Mouse (Mus musculus) lung, embryonic 15.5 days (tissue): Measurements from ENCODE around the gene Ubr1. TPM values are rescaled to one million over a fixed set of nuclear protein-coding genes. Genes with fewer than 3 reads are reported as not detected.
A peak's percentile ranks its signal among the peaks of the same experiment; 100 is the strongest.

Experiments
- ATAC-seq: fragments of 200-750 bp; cut with Nextera tagmentation; 2 replicates; pipeline ENCODE4 v1.8.0; 2017; ENCODE audit warnings: moderate number of reproducible peaks, borderline replicate concordance; ENCODE audit not compliant: low FRiP score, low TSS enrichment; ENCODE audit errors: extremely low read depth
- H3K27ac ChIP-seq: fragments of 300-500 bp; sonication (generic); 2 replicates; pipeline ENCODE4 v1.5.1; 2015; ENCODE audit warnings: moderate library complexity, mild to moderate bottlenecking, inconsistent platforms
- H3K27me3 ChIP-seq: fragments of 300-500 bp; sonication (generic); 2 replicates; pipeline ENCODE4 v1.6.1; 2015; ENCODE audit warnings: inconsistent platforms
- H3K36me3 ChIP-seq: fragments of 300-500 bp; sonication (generic); 2 replicates; pipeline ENCODE4 v1.6.1; 2015; ENCODE audit warnings: inconsistent platforms
- H3K4me1 ChIP-seq: fragments of 300-500 bp; sonication (generic); 2 replicates; pipeline ENCODE4 v1.6.1; 2015; ENCODE audit warnings: inconsistent platforms
- H3K4me2 ChIP-seq: fragments of 300-500 bp; sonication (generic); 2 replicates; pipeline ENCODE4 v1.6.1; 2015; ENCODE audit warnings: inconsistent platforms, mild to moderate bottlenecking, moderate library complexity
- H3K4me3 ChIP-seq: fragments of 300-500 bp; sonication (generic); 2 replicates; pipeline ENCODE4 v1.5.1; 2015; ENCODE audit warnings: mild to moderate bottlenecking, inconsistent platforms
- H3K9ac ChIP-seq: fragments of 300-500 bp; sonication (generic); 2 replicates; pipeline ENCODE4 v1.6.1; 2015; ENCODE audit warnings: inconsistent platforms
- H3K9me3 ChIP-seq: fragments of 300-500 bp; sonication (generic); 2 replicates; pipeline ENCODE4 v1.6.1; 2016; ENCODE audit warnings: inconsistent platforms
- WGBS: fragments of 180-500 bp; shearing (Covaris S2); methylation state at CpG from one replicate; pipeline ENCODE4 v1.1.7; 2015; 5-methylcytosine and 5-hydroxymethylcytosine counted together
- microRNA-seq: library from miRNA; unstranded; fragments of <30 nt; microRNA quantifications from one replicate; pipeline ENCODE4, GENCODE M21; 2016
- polyA plus RNA-seq: library from polyadenylated mRNA; unstranded; fragments of >200 nt; fragmentation: Nextera tagmentation; extraction: Ambion mirVana; gene quantifications from 2 replicates; pipeline ENCODE4 v1.2.1, GENCODE M21; 2015

The Ubr1 gene
- polyA plus RNA-seq, 1 experiment from 2014 or later, result 29.4 TPM

DNA sequence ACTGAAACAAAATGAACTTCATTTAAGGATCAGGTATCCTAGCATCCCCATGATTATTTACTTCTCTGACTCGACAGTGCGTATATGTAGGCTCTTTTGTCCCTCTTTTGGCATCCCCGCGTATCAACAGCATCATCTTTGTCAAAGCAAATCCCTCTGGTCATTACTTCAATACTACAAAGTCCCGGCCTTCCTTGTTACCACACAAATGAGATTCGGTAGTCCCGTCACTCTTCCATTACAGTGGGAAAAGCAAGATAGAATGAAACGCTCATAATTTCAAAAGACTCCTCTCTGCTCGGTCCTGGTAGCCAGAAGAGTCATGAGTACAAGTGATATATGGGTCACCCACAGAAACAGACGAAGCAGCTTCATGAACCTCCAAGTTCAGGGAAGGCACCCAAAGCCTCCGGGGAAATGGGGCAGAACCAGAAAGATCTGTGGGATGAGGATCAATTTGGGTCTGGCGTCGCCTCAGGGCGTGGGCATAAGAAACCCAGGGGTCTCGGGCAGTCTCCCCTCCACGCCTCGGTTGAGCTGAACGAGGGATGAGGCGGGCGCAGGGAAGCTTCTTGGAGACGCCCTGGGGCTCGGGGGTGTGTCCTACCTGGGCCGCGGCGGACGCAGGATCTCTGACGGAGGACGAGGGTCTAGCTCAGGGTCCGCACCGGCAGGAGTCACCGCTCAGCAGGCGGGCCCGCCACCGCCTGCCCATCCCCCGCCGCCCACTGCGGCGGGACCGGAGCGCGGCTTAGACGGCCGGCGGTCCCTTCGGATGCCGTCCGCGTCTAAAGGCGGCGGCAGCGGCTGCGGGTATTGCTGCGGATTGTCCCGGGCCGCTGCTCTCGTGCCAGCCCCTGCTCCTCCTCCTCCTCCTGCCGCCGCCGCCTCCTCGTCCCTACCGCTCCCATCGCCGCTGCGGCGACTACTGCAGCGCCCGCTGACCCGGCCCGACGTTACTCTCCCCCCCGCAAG lies 120.8 kb downstream of the Ubr1 start, which contains the start of gene Cdan1:
Gene Cdan1 (minus strand): TSS at position 680 of the 975 bp plus-strand sequence.
- peak within 1 kb of the TSS; percentile 30; the same call in 1 of the 2 replicates for H3K27ac ChIP-seq
- peak within 1 kb of the TSS; percentile 85 for H3K4me2 ChIP-seq
- no peaks in the 10 kb centered on the region for H3K9me3 ChIP-seq
- H3K9ac ChIP-seq, result peak within 1 kb of the TSS; percentile 69
- no peaks in the 10 kb centered on the region for H3K36me3 ChIP-seq
- peak within 1 kb of the TSS; percentile 81 for H3K4me3 ChIP-seq
- no peaks in the 10 kb centered on the region for H3K27me3 ChIP-seq
- H3K4me1 ChIP-seq, result peaks cover 5% of the 10 kb centered on the region
- peak; percentile 66 for ATAC-seq
- 1% methylated on average over 59 of the region's 71 CpGs for WGBS

DNA sequence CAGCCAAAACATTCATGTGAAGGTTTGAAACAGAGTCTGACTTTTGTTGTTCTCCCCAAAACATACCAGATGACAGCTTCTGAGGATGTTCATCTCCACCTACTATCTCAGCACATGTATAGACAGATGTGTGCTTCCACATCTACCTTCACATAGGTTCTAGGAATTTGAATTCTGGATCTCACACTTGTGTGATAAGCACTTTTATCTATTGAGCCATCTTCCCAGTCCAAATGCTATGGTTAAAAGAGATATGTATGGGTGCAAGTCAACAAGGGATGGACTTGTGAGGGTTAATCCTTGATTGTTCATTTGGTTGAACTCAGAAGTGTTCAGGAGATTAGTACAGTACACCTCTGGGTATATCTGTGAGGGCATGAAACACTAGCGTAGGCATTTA lies 125.2 kb downstream of the Ubr1 start:
- Histone ChIP-seq H3K4me2 (no peak overlapping the region), H3K4me3 (no peak overlapping the region), H3K36me3 (no peaks in the 10 kb centered on the region), H3K27me3 (no peaks in the 10 kb centered on the region), H3K9ac (no peak overlapping the region), H3K9me3 (no peaks in the 10 kb centered on the region), H3K27ac (no peak overlapping the region), H3K4me1 (peaks cover 5% of the 10 kb centered on the region)
- ATAC-seq, result no peak
- 97% methylated on average over 1 of the region's 1 CpGs for WGBS

DNA sequence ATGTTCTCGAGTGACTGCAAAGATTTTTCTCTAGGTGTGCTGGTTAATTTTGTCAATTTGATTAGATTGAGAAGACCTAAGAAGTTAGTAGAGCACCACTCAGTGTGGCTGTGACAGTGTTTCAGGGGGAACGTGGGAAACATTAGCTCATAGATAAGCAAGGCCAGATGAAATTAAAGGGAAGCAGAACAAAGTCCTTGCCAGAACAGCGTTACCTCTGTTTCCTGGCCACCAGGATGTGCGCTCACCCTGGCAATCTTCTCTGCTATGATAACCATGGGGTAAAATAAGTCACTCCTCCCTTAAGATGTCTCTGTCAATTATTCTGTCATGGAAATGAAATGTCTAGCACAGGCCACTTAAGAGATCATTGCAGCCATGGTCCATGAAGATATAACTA lies 126.5 kb downstream of the Ubr1 start:
- no peaks in the 10 kb centered on the region for H3K36me3 ChIP-seq
- no peaks in the 10 kb centered on the region for H3K9me3 ChIP-seq
- H3K27me3 ChIP-seq, result no peaks in the 10 kb centered on the region
- H3K27ac ChIP-seq, result no peak overlapping the region
- no peak for ATAC-seq
- peaks cover 1% of the 10 kb centered on the region for H3K4me1 ChIP-seq
- H3K4me3 ChIP-seq, result no peak overlapping the region
- H3K4me2 ChIP-seq, result no peak overlapping the region
- H3K9ac ChIP-seq, result no peak overlapping the region
- WGBS, result 71% methylated on average over 4 of the region's 4 CpGs

DNA sequence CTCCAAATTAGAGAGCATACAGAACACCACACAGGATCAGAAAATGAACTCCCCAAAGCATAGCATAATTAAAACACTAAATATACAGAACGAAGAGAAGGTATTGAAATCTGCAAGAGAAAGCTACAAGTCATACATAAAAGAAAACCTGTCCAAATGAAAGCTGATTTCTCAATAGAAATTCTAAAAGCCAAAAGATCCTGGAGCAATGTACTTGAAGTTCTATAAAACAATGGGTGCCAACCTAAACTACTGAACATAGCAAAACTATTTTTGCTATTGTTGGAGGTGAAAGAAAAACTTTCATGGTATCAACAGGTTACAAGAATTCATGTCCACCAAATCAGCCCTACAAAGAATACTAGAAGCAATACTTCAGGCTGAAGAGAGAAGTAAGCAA lies 129.3 kb downstream of the Ubr1 start:
- no peak for ATAC-seq
- Histone ChIP-seq H3K4me1 (no peaks in the 10 kb centered on the region), H3K4me3 (no peak overlapping the region), H3K27me3 (no peaks in the 10 kb centered on the region), H3K4me2 (no peak overlapping the region), H3K36me3 (no peaks in the 10 kb centered on the region), H3K9ac (no peak overlapping the region), H3K27ac (no peak overlapping the region), H3K9me3 (no peaks in the 10 kb centered on the region)
- 90% methylated on average over 1 of the region's 1 CpGs for WGBS

DNA sequence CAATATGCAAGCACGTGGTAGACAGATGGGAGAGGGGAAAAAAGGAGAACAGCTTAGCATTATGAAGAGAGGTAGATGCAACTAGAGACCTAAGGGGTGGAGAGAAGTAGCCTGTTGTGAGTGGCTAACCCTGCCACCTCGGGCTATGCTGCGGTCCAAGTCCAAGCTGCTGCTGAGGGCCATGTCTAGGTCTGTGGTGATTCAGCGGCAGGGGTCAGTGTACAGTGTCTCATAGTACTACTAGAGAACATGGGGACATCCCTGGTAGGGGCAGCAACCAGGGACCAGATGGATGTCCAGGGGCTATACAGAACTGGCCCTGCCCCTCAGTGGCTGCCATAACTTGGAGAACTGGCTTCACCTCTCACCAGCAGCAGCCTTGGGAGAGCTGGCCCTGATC lies 135.3 kb downstream of the Ubr1 start:
- H3K4me2 ChIP-seq, result no peak overlapping the region
- 93% methylated on average over 4 of the region's 4 CpGs for WGBS
- H3K9ac ChIP-seq, result no peak overlapping the region
- H3K4me3 ChIP-seq, result no peak overlapping the region
- no peaks in the 10 kb centered on the region for H3K27me3 ChIP-seq
- no peaks in the 10 kb centered on the region for H3K36me3 ChIP-seq
- no peaks in the 10 kb centered on the region for H3K4me1 ChIP-seq
- ATAC-seq, result no peak
- no peak overlapping the region for H3K27ac ChIP-seq
- H3K9me3 ChIP-seq, result no peaks in the 10 kb centered on the region

DNA sequence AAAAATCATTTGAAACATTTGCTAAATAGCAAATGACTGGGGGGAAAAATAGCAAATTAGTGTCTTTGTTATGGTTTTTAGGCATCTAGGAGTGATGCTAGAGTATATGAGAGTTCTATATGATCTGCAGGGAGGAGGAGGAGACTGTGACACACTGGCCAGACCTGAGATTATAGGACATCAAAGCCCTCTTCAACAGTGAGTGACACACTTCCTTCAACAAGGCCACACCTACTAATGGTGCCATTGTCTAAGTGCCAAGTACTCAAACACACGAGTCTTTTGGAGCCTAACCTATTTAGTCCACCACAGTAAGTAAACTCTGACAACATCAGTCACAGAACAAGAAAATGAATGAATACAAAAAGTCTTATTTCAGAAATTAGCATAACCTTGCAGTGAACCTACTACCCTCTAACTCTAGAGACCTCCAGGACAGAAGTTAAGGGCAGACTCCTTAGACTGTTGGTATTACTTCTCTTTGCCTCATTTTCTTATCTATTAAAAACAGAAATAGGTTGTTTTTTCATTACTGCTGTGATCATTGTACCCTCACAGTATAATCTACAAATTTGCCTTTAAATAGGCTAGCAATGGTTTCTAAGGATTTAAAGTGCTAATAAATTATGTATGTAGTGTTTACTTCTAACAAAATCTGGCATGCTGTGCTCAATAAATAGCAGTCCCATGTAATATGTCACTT lies 143.4 kb downstream of the Ubr1 start:
- Histone ChIP-seq H3K27me3 (no peaks in the 10 kb centered on the region), H3K4me2 (no peak overlapping the region), H3K9me3 (no peaks in the 10 kb centered on the region), H3K4me3 (no peak overlapping the region), H3K36me3 (no peaks in the 10 kb centered on the region), H3K4me1 (no peaks in the 10 kb centered on the region), H3K9ac (no peak overlapping the region), H3K27ac (no peak overlapping the region)
- no peak for ATAC-seq
- WGBS, result 26% methylated on average over 1 of the region's 1 CpGs

Small RNA genes within 50 kb of the gene (microRNA-seq; reads per million reads assigned to microRNA genes)
- gene Gm44325, result not detected

Other genes with a start within 250 kb of the Ubr1 start
- gene Cdan1, start 120.6 kb downstream of the Ubr1 start, polyA plus RNA-seq, result 7.1 and 7.5 TPM in 2 replicates
- gene Ttbk2, start 120.1 kb downstream of the Ubr1 start, polyA plus RNA-seq, result 2.8 and 3.8 TPM in 2 replicates
- gene Tmem62, start 6.3 kb upstream of the Ubr1 start, polyA plus RNA-seq, result 3.7 and 5.3 TPM in 2 replicates
- gene Ccndbp1, start 37.7 kb upstream of the Ubr1 start, polyA plus RNA-seq, result 38.4 and 39.2 TPM in 2 replicates
- 1.0 and 1.1 TPM in 2 replicates for gene Epb42, start 66.4 kb upstream of the Ubr1 start, polyA plus RNA-seq
- gene Tgm5, start 115.1 kb upstream of the Ubr1 start, polyA plus RNA-seq, result 0.07 TPM in 1 of 2 replicates, not detected in the other
- 0.06 TPM in 1 of 2 replicates, not detected in the other for gene Tgm7, start 139.1 kb upstream of the Ubr1 start, polyA plus RNA-seq
- gene Adal, start 169.7 kb upstream of the Ubr1 start, polyA plus RNA-seq, result 18.6 and 22.3 TPM in 2 replicates
- gene Lcmt2, start 169.9 kb upstream of the Ubr1 start, polyA plus RNA-seq, result 24.7 and 26.1 TPM in 2 replicates
- 52.6 and 53.3 TPM in 2 replicates for gene Tubgcp4, start 199.9 kb upstream of the Ubr1 start, polyA plus RNA-seq
- gene Zscan29, start 200.4 kb upstream of the Ubr1 start, polyA plus RNA-seq, result 8.3 and 9.7 TPM in 2 replicates